Mouse (Mus musculus): ENCODE data around the gene R3hdm2.

DNA sequence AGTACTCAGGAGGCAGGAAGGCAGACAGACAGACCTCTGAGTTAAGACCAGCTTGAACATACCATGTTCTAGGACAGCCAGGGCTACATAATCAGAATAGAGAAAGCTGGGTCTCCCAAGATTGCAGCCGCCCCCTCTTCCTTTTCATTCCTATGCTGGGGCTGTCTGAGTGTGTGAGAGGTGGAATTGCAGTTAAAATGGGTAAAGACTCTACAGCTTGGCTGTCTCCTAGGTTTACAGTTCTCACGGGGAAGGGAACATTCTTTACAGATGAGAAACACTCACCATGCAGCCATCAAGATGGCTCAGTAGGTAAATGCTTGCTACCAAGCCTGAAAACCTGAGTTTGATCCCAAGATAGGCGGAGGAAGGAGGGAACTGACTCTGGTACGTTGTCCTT is 119.9 kb downstream of the R3hdm2 start:
- no peak for TF ChIP-seq POLR2A (IDR thresholded peaks at IDR 0.05; ENCODE audit: control insufficient read depth, extremely low read depth, insufficient read depth, low read length, poor library complexity)
- no peak for TF ChIP-seq CTCF (IDR thresholded peaks at IDR 0.05; ENCODE audit: borderline replicate concordance, control insufficient read depth, extremely low read depth, insufficient read depth, low read length, poor library complexity)

Data from thymus, adult 2 months (tissue).